Mouse (Mus musculus) liver, embryonic 18 days (tissue): ENCODE measurements around the gene Itprid1. TPM values are rescaled to one million over a fixed set of nuclear protein-coding genes. Genes with fewer than 3 reads are reported as not detected.

ENCODE experiments used
- polyA plus RNA-seq: library from polyadenylated mRNA; depleted of rRNA; stranded (reverse); fragments of >200 nt; gene quantifications from 2 replicates; pipeline ENCODE4 v1.2.3, GENCODE M21; 2012; rRNA removed

Itprid1 gene
- polyA plus RNA-seq, result not detected in 2 replicates

DNA sequence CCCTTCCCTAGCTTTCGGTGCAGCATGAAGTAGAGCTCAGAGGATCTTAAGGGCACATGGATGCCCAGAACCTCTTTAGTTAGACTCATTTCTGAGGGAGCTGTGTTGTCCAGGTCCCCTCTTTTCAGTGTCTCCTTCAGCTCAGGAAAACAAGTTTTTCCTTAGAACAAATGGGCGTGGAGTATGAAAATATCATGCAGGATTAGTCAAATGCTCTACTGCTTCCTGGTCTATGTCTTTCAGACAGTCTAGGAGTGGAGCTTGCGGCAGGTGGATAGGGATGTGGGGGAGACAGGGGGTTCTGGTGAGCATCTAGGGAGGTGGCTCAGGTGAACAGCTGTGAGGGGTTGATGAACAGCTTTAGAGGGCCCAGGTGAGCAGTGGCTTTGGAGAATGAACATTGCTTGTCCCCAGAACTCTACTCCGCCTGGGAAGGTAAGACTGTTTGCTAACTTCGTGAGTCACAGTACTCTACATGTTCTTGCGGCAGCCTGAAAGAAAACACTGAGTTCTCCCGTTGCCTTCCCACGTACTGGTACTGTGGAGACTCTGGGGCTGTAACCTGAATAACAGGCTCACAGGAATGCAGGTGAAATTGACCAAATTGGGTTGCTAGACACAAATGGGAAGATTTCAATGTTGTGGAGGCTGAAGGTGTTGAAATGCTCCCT is at the start of gene Itprid1:
TSS of gene Itprid1 (plus strand) at position 246 of the 671 bp plus-strand sequence.

DNA sequence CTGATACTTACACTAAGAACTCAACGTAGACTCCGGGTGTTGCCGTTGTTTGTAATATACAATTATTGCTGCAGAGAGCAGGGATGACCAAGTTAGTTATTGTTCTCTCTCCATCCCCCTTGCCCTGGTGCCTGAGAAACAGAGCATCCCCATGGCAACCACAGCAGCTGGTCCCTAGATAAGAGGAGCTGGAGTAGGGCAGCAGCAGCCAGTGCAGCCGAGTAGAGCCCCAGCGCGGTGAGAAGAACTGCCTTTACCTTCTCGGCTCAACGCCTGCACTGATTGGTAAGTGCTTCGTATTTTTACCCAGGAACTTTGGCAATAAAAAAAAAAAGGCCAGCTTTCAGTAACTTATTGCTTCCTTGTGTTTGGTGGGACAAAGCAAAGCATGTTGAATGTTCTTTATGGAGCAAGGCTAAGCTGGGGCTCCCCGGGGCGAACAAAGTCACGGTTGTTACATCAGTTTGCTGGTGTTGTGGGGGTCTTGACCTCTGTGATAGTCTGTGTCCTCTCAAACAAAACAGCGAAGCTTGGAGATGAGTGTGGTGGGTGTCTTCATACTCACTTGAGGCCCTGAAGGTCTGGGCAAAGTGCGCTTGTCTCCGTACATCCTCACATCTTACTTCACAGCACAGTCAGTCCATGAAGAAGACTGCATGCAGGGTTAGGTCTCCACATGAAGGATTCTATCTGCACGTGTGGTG is 180.7 kb downstream of the Itprid1 start, which contains the start of gene Ppp1r17:
TSS of gene Ppp1r17 (plus strand) at position 207 of the 704 bp plus-strand sequence.

Other genes starting within 250 kb of the Itprid1 start
- not detected in 2 replicates for gene Neurod6, start 155.6 kb upstream of the Itprid1 start, polyA plus RNA-seq
- not detected in 2 replicates for gene Ppp1r17, start 180.6 kb downstream of the Itprid1 start, polyA plus RNA-seq